Mouse (Mus musculus): ENCODE data around the gene Gm26992.
"Not testable (repeated sequence)": the region's sequence is repeated elsewhere in the genome, so short reads cannot be mapped to it uniquely, and the experiment has no call there.

The Gm26992 gene

GRCm38 (mm10) chrX:103421710-103422109 lies at the start of gene Gm26992:
Gene Gm26992 (plus strand): TSS chrX:103422010.
- no peak for DNase-seq

GRCm38 (mm10) chrX:103374250-103374649 lies 47.6 kb upstream of the Gm26992 start:
- peak; percentile 24 for DNase-seq

GRCm38 (mm10) chrX:103384528-103384927 lies 37.3 kb upstream of the Gm26992 start:
- no peak for DNase-seq

- no peak for DNase-seq
Measured at GRCm38 (mm10) chrX:103388131-103388530, 33.7 kb upstream of the Gm26992 start.

- DNase-seq, result no peak
Measured at GRCm38 (mm10) chrX:103393841-103394240, 28.0 kb upstream of the Gm26992 start.

- DNase-seq, result peak; percentile 4
Measured at GRCm38 (mm10) chrX:103405021-103405420, 16.8 kb upstream of the Gm26992 start.

- no peak for DNase-seq
Measured at GRCm38 (mm10) chrX:103414167-103414566, 7.6 kb upstream of the Gm26992 start, which contains the start of gene Tsx. Gene Tsx (plus strand): TSS chrX:103414467.

GRCm38 (mm10) chrX:103427677-103428076 lies 5.9 kb downstream of the Gm26992 start:
- no peak for DNase-seq

GRCm38 (mm10) chrX:103432293-103432692 lies 10.5 kb downstream of the Gm26992 start:
- no peak for DNase-seq

- DNase-seq, result no peak
Measured at GRCm38 (mm10) chrX:103438023-103438422, 16.2 kb downstream of the Gm26992 start.

- DNase-seq, result peak; percentile 8
Measured at GRCm38 (mm10) chrX:103440803-103441202, 19.0 kb downstream of the Gm26992 start.

- DNase-seq, result peak; percentile 6
Measured at GRCm38 (mm10) chrX:103443755-103444154, 21.9 kb downstream of the Gm26992 start.

- peak; percentile 10 for DNase-seq
Measured at GRCm38 (mm10) chrX:103447539-103448169, 25.8 kb downstream of the Gm26992 start.

GRCm38 (mm10) chrX:103448429-103448828 lies 26.6 kb downstream of the Gm26992 start:
- not testable (repeated sequence) for DNase-seq

GRCm38 (mm10) chrX:103448943-103449722 lies 27.3 kb downstream of the Gm26992 start:
- not testable (repeated sequence) for DNase-seq

- DNase-seq, result no peak
Measured at GRCm38 (mm10) chrX:103452815-103453214, 31.0 kb downstream of the Gm26992 start.

GRCm38 (mm10) chrX:103460056-103460455 lies 38.2 kb downstream of the Gm26992 start:
- no peak for DNase-seq

- no peak for DNase-seq
Measured at GRCm38 (mm10) chrX:103468998-103469397, 47.2 kb downstream of the Gm26992 start.

- DNase-seq, result no peak
Measured at GRCm38 (mm10) chrX:103472346-103472745, 50.5 kb downstream of the Gm26992 start.

GRCm38 (mm10) chrX:103477507-103477906 lies 55.7 kb downstream of the Gm26992 start:
- peak; percentile 67 for DNase-seq

- DNase-seq, result no peak
Measured at GRCm38 (mm10) chrX:103481243-103482096, 59.7 kb downstream of the Gm26992 start.

GRCm38 (mm10) chrX:103482097-103482451 lies 60.3 kb downstream of the Gm26992 start:
- no peak for DNase-seq

GRCm38 (mm10) chrX:103483047-103483446 lies 61.2 kb downstream of the Gm26992 start:
- no peak for DNase-seq
